In the genomic region with DNA sequence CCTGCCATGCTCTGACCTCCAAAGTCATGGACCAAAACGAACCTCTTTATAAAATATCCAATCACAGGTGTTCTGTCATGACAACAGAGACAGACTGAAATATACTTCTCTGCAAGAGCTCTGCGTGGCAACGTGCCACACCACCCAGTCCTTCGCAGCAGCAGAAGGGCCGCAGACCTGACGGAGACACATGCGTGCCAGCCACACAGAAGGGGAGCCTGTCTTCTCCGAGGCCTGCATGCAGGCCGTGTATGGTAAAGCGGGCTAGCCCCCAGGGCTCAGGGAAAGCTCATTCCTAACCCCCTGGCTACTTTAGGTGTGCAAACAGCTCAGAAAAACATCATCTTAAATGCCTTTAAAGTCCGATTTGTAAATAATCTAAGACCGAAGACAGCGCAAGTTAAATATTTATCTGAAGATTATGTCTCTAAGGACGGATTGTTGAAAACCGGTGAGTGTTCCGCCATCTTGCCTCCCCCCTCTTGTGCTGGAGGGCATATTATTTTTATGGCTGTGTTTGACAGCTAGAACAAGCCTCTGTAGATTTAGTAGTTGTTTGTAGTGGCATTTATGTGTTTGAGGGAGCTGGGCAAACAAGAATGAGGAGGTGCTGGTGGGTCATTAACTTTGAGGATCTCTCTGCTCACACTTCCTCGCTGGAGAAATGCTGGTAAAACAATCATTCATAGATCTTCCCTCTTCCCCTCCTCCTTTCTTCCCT, we compare ENCODE assay signal across 21 mouse cellular contexts.
DNase-seq lines count a peak whose midpoint lies in the region; ATAC-seq and TF ChIP-seq lines count a peak whose summit lies in the region.
"Had no signal": no experiment of that assay in that cellular context is flagged by ENCODE, and none has a peak within 500 bp of the region (broad histone marks: within the 10 kb centered on the region; RNA-seq: fewer than 3 reads in every experiment).

No protein-coding gene starts in this region.

- no peak for TF ChIP-seq CTCF in stomach, postnatal 0 days (IDR thresholded peaks at IDR 0.05; ENCODE audit: low read depth)

- DNase-seq in cerebellum, postnatal 14 days: peak; percentile 22 to 27
- DNase-seq in kidney, postnatal 10 days: no peak
- DNase-seq in stomach, postnatal 0 days (ENCODE audit: low spot score): no peak
- no peak for DNase-seq in gastrocnemius, postnatal 36 days
- DNase-seq: adrenal gland, postnatal 14 days; cerebellum, adult 9-11 months; gastrocnemius, adult 2 months; liver, embryonic 13.5 days; lung, adult 2 months; lung, postnatal 14 days; thymus, adult 18-20 months; thymus, postnatal 4 days had no signal

- no peak overlapping the region for H3K4me3 ChIP-seq in kidney, embryonic 14.5 days (ENCODE audit: low read length)
- no peak overlapping the region for H3K4me3 ChIP-seq in stomach, embryonic 14.5 days (ENCODE audit: low read depth, low read length)
- H3K4me3 ChIP-seq in stomach, postnatal 0 days (ENCODE audit: low read depth, low read length): no peak overlapping the region
- H3K4me3 ChIP-seq: forebrain, embryonic 13.5 days; gastrocnemius, adult 2 months; hindbrain, embryonic 15.5 days; limb, embryonic 13.5 days; liver, embryonic 13.5 days; midbrain, embryonic 12.5 days had no signal

- no peaks in the 10 kb centered on the region for H3K9me3 ChIP-seq in kidney, embryonic 14.5 days (ENCODE audit: control insufficient read depth, low read length)
- H3K9me3 ChIP-seq in stomach, embryonic 14.5 days (ENCODE audit: control insufficient read depth, low read depth, low read length): no peaks in the 10 kb centered on the region
- no peaks in the 10 kb centered on the region for H3K9me3 ChIP-seq in stomach, postnatal 0 days (ENCODE audit: control insufficient read depth, low read length)
- H3K9me3 ChIP-seq: forebrain, embryonic 13.5 days; hindbrain, embryonic 15.5 days; limb, embryonic 13.5 days; liver, embryonic 13.5 days; midbrain, embryonic 12.5 days had no signal

- no peak overlapping the region for H3K9ac ChIP-seq in kidney, embryonic 14.5 days (ENCODE audit: low read depth, low read length)
- H3K9ac ChIP-seq in stomach, embryonic 14.5 days (replicated peaks; ENCODE audit: low read depth, low read length): no peak overlapping the region
- H3K9ac ChIP-seq in stomach, postnatal 0 days (ENCODE audit: low read length): no peak overlapping the region
- H3K9ac ChIP-seq: forebrain, embryonic 13.5 days; hindbrain, embryonic 15.5 days; limb, embryonic 13.5 days; liver, embryonic 13.5 days; midbrain, embryonic 12.5 days had no signal

- peaks cover 5% of the 10 kb centered on the region; the same call in 1 of the 2 replicates for H3K27me3 ChIP-seq in kidney, embryonic 14.5 days (ENCODE audit: control insufficient read depth, insufficient read depth, low read length)
- no peaks in the 10 kb centered on the region for H3K27me3 ChIP-seq in stomach, embryonic 14.5 days (ENCODE audit: control insufficient read depth, insufficient read depth, low read length)
- no peaks in the 10 kb centered on the region for H3K27me3 ChIP-seq in stomach, postnatal 0 days (ENCODE audit: control insufficient read depth, insufficient read depth, low read length)
- H3K27me3 ChIP-seq: forebrain, embryonic 13.5 days; hindbrain, embryonic 15.5 days; limb, embryonic 13.5 days had no signal

- no peak overlapping the region for H3K4me2 ChIP-seq in kidney, embryonic 14.5 days (replicated peaks; ENCODE audit: low read depth, low read length)
- H3K4me2 ChIP-seq in stomach, embryonic 14.5 days (replicated peaks; ENCODE audit: low read depth, low read length): no peak overlapping the region
- H3K4me2 ChIP-seq in stomach, postnatal 0 days (replicated peaks; ENCODE audit: low read depth): no peak overlapping the region
- H3K4me2 ChIP-seq: forebrain, embryonic 13.5 days; heart, embryonic 11.5 days; hindbrain, embryonic 15.5 days; limb, embryonic 13.5 days; liver, embryonic 13.5 days; midbrain, embryonic 12.5 days had no signal

- H3K4me1 ChIP-seq in kidney, embryonic 14.5 days (ENCODE audit: control insufficient read depth, insufficient read depth, low read length): peaks cover 13% of the 10 kb centered on the region
- peaks cover 10% of the 10 kb centered on the region; the same call in 1 of the 2 replicates for H3K4me1 ChIP-seq in stomach, embryonic 14.5 days (ENCODE audit: control insufficient read depth, insufficient read depth, low read length)
- H3K4me1 ChIP-seq in stomach, postnatal 0 days (replicated peaks; ENCODE audit: control insufficient read depth, insufficient read depth): peaks cover 2% of the 10 kb centered on the region; the same call in 1 of the 2 replicates
- H3K4me1 ChIP-seq: liver, embryonic 13.5 days had no signal

- no peaks in the 10 kb centered on the region for H3K36me3 ChIP-seq in kidney, embryonic 14.5 days (ENCODE audit: control insufficient read depth, insufficient read depth, low read length)
- H3K36me3 ChIP-seq in stomach, embryonic 14.5 days (ENCODE audit: control insufficient read depth, insufficient read depth, low read length): no peaks in the 10 kb centered on the region
- H3K36me3 ChIP-seq in stomach, postnatal 0 days (ENCODE audit: control insufficient read depth, insufficient read depth, low read length): no peaks in the 10 kb centered on the region
- H3K36me3 ChIP-seq: hindbrain, embryonic 15.5 days; limb, embryonic 13.5 days; liver, embryonic 13.5 days; midbrain, embryonic 12.5 days had no signal

- 58% methylated on average over 17 of the region's 17 CpGs for WGBS in kidney, embryonic 14.5 days
- WGBS in stomach, embryonic 14.5 days: 33% methylated on average over 17 of the region's 17 CpGs
- WGBS in stomach, postnatal 0 days: 23% methylated on average over 17 of the region's 17 CpGs

- TF ChIP-seq EP300 in stomach, postnatal 0 days (optimal IDR thresholded peaks at IDR 0.05): no peak

- no peak overlapping the region for H3K27ac ChIP-seq in kidney, embryonic 14.5 days (ENCODE audit: low read depth, low read length)
- no peak overlapping the region for H3K27ac ChIP-seq in stomach, embryonic 14.5 days (ENCODE audit: low read length)
- H3K27ac ChIP-seq in stomach, postnatal 0 days (replicated peaks): no peak overlapping the region
- H3K27ac ChIP-seq: forebrain, embryonic 13.5 days; gastrocnemius, adult 2 months; hindbrain, embryonic 15.5 days; limb, embryonic 13.5 days; liver, embryonic 13.5 days; midbrain, embryonic 12.5 days had no signal

- intact Hi-C loops in gastrocnemius, postnatal 36 days (cut with DNase I): no loop called here

- no peak for ATAC-seq in cerebellum, adult (ENCODE audit: insufficient number of reproducible peaks, low FRiP score, low TSS enrichment)
- ATAC-seq in kidney, embryonic 14.5 days (ENCODE audit: low FRiP score, low TSS enrichment): 0 out of 2 replicates have a peak, but pooled peaks have one; percentile 33
- ATAC-seq in stomach, embryonic 14.5 days (ENCODE audit: insufficient number of reproducible peaks, insufficient read depth, low FRiP score, low read depth): peak; percentile 23; the same call in 1 of the 2 replicates
- no peak for ATAC-seq in stomach, postnatal 0 days (ENCODE audit: low FRiP score, low TSS enrichment)
- no peak for ATAC-seq in erythroid progenitor cell, adult 5-6 weeks (replicated peaks; ENCODE audit: low FRiP score, poor library complexity, severe bottlenecking)
- ATAC-seq: forebrain, embryonic 13.5 days had no signal

Comparison
In these comparisons a context has a peak if more than half of its experiments do, and no peak if none do; other contexts are left out.
1. ATAC-seq: peak in kidney, embryonic 14.5 days (single experiment) and stomach, embryonic 14.5 days (single experiment); none in cerebellum, adult (single experiment), stomach, postnatal 0 days (single experiment) and erythroid progenitor cell, adult 5-6 weeks (single experiment).
2. DNase-seq: peak in cerebellum, postnatal 14 days (2 of 2); none in kidney, postnatal 10 days (single experiment), stomach, postnatal 0 days (single experiment) and gastrocnemius, postnatal 36 days (0 of 2).